Mouse (Mus musculus) forebrain, embryonic 12.5 days (tissue): ENCODE measurements around the gene Rbsn. TPM values are rescaled to one million over a fixed set of nuclear protein-coding genes. Genes with fewer than 3 reads are reported as not detected.

ENCODE experiments used
- ATAC-seq: fragments of 200-750 bp; cut with Nextera tagmentation; 2 replicates; pipeline ENCODE4 v1.8.0; 2017; ENCODE audit warnings: moderate TSS enrichment; ENCODE audit not compliant: low FRiP score
- H3K27ac ChIP-seq: fragments of 300-500 bp; sonication (generic); 2 replicates; pipeline ENCODE4 v1.5.1; 2016; ENCODE audit warnings: mild to moderate bottlenecking
- H3K27me3 ChIP-seq: fragments of 300-500 bp; sonication (generic); 2 replicates; pipeline ENCODE4 v1.6.1; 2016; ENCODE audit warnings: mild to moderate bottlenecking
- H3K36me3 ChIP-seq: fragments of 300-500 bp; sonication (generic); replicated peaks from 2 replicates; pipeline ENCODE4 v1.6.1; 2016; ENCODE audit warnings: mild to moderate bottlenecking
- H3K4me1 ChIP-seq: fragments of 300-500 bp; sonication (generic); 2 replicates; pipeline ENCODE4 v1.6.1; 2016
- H3K4me2 ChIP-seq: fragments of 300-500 bp; sonication (generic); 2 replicates; pipeline ENCODE4 v1.6.1; 2016; ENCODE audit warnings: mild to moderate bottlenecking, moderate library complexity
- H3K4me3 ChIP-seq: fragments of 300-500 bp; sonication (generic); replicated peaks from 2 replicates; pipeline ENCODE4 v1.5.1; 2016; ENCODE audit warnings: mild to moderate bottlenecking
- H3K9ac ChIP-seq: fragments of 300-500 bp; sonication (generic); 2 replicates; pipeline ENCODE4 v1.6.1; 2016; ENCODE audit warnings: mild to moderate bottlenecking
- H3K9me3 ChIP-seq: fragments of 300-500 bp; sonication (generic); 2 replicates; pipeline ENCODE4 v1.6.1; 2016
- WGBS: fragments of 180-500 bp; shearing (Covaris S2); methylation state at CpG from one replicate; pipeline ENCODE4 v1.1.7; 2016; 5-methylcytosine and 5-hydroxymethylcytosine counted together
- polyA plus RNA-seq: library from polyadenylated mRNA; unstranded; fragments of >200 nt; fragmentation: Nextera tagmentation; extraction: Ambion mirVana; gene quantifications from 2 replicates; pipeline ENCODE4 v1.2.1, GENCODE M21; 2016

The Rbsn gene
- polyA plus RNA-seq: 36.1 and 40.5 TPM in 2 replicates

DNA sequence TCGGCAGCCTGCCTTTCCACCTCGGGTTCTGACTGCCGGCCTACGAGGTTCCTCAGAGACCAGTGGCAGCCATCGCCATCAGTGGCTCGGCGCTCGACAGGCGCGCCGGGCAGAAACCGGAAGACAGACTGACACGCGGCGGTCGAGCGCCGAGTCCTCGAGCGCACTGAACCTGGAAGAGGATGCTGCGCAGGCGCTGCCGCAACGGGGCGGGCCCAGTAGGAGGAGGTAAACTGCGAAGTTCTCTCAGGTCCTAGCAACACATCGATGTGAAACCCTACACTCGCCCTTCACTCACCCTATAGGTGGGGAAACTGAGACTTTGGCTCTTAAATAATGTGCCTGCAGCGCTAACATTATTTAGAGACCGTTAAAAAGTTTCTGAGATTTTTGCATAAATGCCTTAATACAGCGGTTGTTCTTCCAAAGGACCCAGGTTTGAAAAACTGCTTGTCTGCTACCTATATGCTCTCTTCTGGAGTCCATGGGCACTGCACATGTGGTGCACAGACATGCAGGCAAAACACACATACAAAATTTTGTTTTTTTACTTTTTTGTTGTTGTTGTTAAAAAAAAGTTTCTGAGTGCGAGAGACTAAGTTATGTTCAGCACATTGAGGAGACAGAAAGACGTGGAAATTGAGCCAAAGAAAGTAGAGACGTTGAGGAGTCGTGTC is at the start of gene Rbsn:
Gene Rbsn, minus strand, starts transcription at position 153 of the 677 bp plus-strand sequence.
- WGBS: 10% methylated on average over 35 of the region's 35 CpGs
- Histone ChIP-seq H3K4me2 (peak within 1 kb of the TSS; percentile 94), H3K4me3 (peak within 1 kb of the TSS; percentile 78), H3K4me1 (peaks cover 12% of the 10 kb centered on the region), H3K9ac (peak within 1 kb of the TSS; percentile 88), H3K36me3 (no peaks in the 10 kb centered on the region), H3K27ac (peak within 1 kb of the TSS; percentile 80), H3K27me3 (peaks cover 20% of the 10 kb centered on the region; the same call in 1 of the 2 replicates), H3K9me3 (no peaks in the 10 kb centered on the region)
- ATAC-seq: peak; percentile 95

DNA sequence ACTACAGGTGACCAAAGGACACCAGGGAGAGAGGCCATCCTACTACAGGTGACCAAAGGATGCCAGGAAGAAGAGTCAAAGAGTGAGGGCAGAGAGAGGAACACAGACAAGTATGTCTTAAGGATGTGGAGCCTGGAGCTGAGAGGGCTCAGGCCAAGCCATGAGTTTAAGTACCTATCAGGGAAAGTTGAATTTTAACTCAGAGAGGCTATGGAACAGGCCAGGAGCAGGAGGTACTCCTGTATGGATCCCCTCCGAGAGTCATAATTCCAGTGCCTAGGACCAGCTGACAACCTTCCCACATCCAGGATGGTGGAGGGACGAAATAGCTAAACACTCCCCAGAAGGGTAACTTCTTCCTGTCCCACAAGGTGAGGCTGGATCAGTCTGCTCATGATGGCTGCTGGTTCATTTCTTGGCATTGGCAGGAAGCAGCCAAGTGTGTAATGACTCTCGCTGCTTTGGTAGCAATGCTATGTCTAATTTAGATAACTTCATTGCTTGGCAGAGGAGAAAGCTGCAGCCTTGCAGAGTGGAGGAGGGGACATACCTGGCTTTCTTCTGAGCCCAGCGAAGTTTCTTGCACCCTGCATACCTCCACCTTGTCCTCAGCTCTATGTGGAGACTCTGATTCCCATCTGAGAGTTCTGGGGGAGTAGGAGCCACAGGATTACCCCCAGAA is 46.6 kb upstream of the Rbsn start:
- Histone ChIP-seq H3K4me3 (no peak overlapping the region), H3K27ac (no peak overlapping the region), H3K36me3 (no peaks in the 10 kb centered on the region), H3K27me3 (no peaks in the 10 kb centered on the region), H3K9ac (no peak overlapping the region), H3K4me1 (no peaks in the 10 kb centered on the region), H3K9me3 (no peaks in the 10 kb centered on the region), H3K4me2 (no peak overlapping the region)
- WGBS: 66% methylated on average over 4 of the region's 4 CpGs
- ATAC-seq: no peak

DNA sequence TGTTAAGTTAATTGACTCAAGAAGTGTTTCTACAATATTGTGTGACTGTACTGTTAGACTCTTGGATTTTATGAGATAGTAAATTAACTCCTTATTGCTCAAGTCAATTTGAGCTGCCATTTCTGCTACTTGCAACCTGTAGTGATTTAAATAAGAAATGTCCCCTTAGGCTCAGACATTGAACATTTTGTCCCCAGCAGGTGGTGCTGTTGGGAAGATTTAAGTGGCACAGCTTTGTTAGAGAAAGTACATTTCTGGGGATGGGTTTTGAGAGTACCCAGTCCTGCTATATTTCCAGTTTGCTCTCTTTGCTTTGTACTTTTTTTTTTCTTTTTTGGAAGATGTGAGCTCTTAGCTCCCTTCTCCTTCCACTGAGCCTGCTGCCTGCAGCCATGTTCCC is 40.6 kb upstream of the Rbsn start:
- H3K9me3 ChIP-seq: no peaks in the 10 kb centered on the region
- H3K36me3 ChIP-seq: no peaks in the 10 kb centered on the region
- H3K4me1 ChIP-seq: no peaks in the 10 kb centered on the region
- H3K4me2 ChIP-seq: no peak overlapping the region
- H3K4me3 ChIP-seq: no peak overlapping the region
- no peak for ATAC-seq
- no peaks in the 10 kb centered on the region for H3K27me3 ChIP-seq
- H3K27ac ChIP-seq: no peak overlapping the region
- H3K9ac ChIP-seq: no peak overlapping the region

- no peaks in the 10 kb centered on the region for H3K9me3 ChIP-seq
- H3K36me3 ChIP-seq: no peaks in the 10 kb centered on the region
- 80% methylated on average over 3 of the region's 3 CpGs for WGBS
- H3K27me3 ChIP-seq: peaks cover 4% of the 10 kb centered on the region; the same call in 1 of the 2 replicates
- H3K27ac ChIP-seq: no peak overlapping the region
- no peak overlapping the region for H3K4me3 ChIP-seq
- no peaks in the 10 kb centered on the region for H3K4me1 ChIP-seq
- no peak for ATAC-seq
- H3K4me2 ChIP-seq: no peak overlapping the region
- no peak overlapping the region for H3K9ac ChIP-seq
Measured at GRCm38 (mm10) chr6:92253253-92253870, 38.6 kb upstream of the Rbsn start.

DNA sequence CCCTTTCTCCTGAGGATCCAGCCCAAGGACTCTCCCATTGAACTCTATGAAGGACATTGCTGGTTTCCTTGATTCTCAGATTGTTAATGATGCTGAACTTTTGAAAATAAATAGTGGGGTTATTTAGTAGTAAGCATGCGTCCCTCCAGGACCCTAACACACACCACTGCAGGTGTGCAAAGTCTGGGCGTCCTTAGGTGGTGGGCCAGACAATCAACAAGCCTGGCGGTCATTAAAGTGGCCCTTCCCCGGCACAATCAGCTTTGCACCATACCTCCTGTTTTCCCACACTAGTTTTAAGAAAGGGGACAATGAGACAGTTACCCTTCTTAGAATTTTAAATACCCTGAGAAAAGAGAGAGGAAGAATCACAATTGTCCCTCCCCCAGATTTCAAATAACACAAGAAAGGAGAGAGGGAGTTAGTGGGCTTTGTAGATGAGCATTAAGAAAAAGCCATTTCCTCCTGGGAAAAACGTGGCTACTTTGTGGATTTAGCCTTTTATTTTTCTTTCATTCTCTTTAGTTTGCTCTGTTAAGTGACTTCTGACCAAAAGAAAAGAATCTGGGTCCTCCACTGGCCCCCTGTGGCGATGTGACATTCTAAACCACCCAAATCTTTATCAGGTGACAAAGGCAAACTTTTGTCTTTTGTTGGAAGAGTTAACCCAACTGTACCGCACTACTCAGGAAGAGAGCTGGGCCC is 32.6 kb upstream of the Rbsn start:
- no peak for ATAC-seq
- peaks cover 14% of the 10 kb centered on the region; the same call in 1 of the 2 replicates for H3K4me1 ChIP-seq

DNA sequence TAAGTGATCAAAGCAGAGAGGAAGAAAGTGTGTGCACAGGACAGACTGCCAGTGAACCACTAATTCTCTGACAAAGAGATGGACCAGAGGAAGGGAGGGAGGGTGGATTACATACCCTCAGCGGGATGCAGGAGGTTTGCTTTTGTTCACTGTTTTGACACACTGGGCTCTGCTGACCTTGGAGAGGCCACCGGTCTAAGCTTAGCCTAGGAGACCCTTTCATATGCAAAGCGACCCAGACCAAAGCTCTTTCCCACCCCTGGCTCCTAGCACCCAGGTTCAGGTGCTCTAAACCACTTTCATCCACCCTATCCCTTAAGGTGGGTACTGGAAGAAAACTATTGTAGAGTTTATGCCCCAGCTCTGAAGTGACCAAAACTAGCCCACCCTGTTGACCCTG is 31.6 kb upstream of the Rbsn start:
- no peak for ATAC-seq
- H3K9ac ChIP-seq: no peak overlapping the region
- H3K9me3 ChIP-seq: no peaks in the 10 kb centered on the region
- peaks cover 14% of the 10 kb centered on the region; the same call in 1 of the 2 replicates for H3K4me1 ChIP-seq
- 1% methylated on average over 3 of the region's 3 CpGs for WGBS
- H3K36me3 ChIP-seq: no peaks in the 10 kb centered on the region
- H3K4me2 ChIP-seq: no peak overlapping the region
- no peak overlapping the region for H3K27ac ChIP-seq
- H3K27me3 ChIP-seq: peaks cover 62% of the 10 kb centered on the region
- no peak overlapping the region for H3K4me3 ChIP-seq

More for the DNA sequence above, 32.6 kb upstream of the Rbsn start:
- Histone ChIP-seq H3K4me2 (no peak overlapping the region), H3K9me3 (no peaks in the 10 kb centered on the region), H3K36me3 (no peaks in the 10 kb centered on the region), H3K4me3 (no peak overlapping the region), H3K9ac (no peak overlapping the region), H3K27ac (no peak overlapping the region), H3K27me3 (peaks cover 58% of the 10 kb centered on the region)
- 3% methylated on average over 7 of the region's 7 CpGs for WGBS

- peaks cover 62% of the 10 kb centered on the region for H3K27me3 ChIP-seq
- under 1% methylated on average over 31 of the region's 31 CpGs for WGBS
- no peaks in the 10 kb centered on the region for H3K9me3 ChIP-seq
- H3K36me3 ChIP-seq: no peaks in the 10 kb centered on the region
- H3K9ac ChIP-seq: peak within 1 kb of the TSS; percentile 48; the same call in 1 of the 2 replicates
- no peak for ATAC-seq
- H3K27ac ChIP-seq: no peak within 1 kb of the TSS
- H3K4me3 ChIP-seq: peak within 1 kb of the TSS; percentile 38
- H3K4me2 ChIP-seq: peak within 1 kb of the TSS; percentile 62
- peaks cover 14% of the 10 kb centered on the region; the same call in 1 of the 2 replicates for H3K4me1 ChIP-seq
Measured at GRCm38 (mm10) chr6:92244591-92244990, 29.9 kb upstream of the Rbsn start, which contains the start of gene Trh. Trh (minus strand) TSS chr6:92244650.

- peak; percentile 86; the same call in 1 of the 2 replicates for ATAC-seq
- H3K9ac ChIP-seq: no peak overlapping the region
- no peak overlapping the region for H3K4me3 ChIP-seq
- no peak overlapping the region for H3K4me2 ChIP-seq
- H3K27me3 ChIP-seq: peaks cover 48% of the 10 kb centered on the region
- H3K27ac ChIP-seq: no peak overlapping the region
- no peaks in the 10 kb centered on the region for H3K36me3 ChIP-seq
- H3K4me1 ChIP-seq: peaks cover 12% of the 10 kb centered on the region; the same call in 1 of the 2 replicates
- H3K9me3 ChIP-seq: no peaks in the 10 kb centered on the region
- 78% methylated on average over 3 of the region's 3 CpGs for WGBS
Measured at GRCm38 (mm10) chr6:92241178-92241906, 26.6 kb upstream of the Rbsn start.

DNA sequence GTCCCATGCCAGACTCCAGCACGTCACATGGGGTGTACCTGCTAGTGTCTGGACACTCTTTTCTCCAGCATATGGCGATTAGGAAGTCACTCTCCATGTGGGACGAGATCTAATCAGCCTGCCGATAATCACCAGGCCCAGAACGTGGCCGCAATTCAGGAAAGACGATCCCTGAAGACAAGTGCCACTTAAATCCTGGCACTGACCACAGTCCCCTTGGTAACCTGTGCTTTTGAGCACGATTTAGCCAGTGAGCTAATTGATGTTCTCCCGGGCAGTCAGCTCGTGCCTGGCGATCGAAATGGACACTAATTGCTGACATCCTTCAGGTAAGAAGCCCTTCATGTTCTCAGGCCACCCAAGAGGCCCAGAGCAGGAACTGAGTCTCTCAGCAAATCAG is 20.3 kb upstream of the Rbsn start:
- H3K4me1 ChIP-seq: no peaks in the 10 kb centered on the region
- WGBS: 58% methylated on average over 12 of the region's 12 CpGs
- no peak overlapping the region for H3K4me2 ChIP-seq
- no peaks in the 10 kb centered on the region for H3K36me3 ChIP-seq
- H3K9ac ChIP-seq: no peak overlapping the region
- no peak overlapping the region for H3K27ac ChIP-seq
- H3K27me3 ChIP-seq: peaks cover 5% of the 10 kb centered on the region; the same call in 1 of the 2 replicates
- ATAC-seq: no peak
- no peaks in the 10 kb centered on the region for H3K9me3 ChIP-seq
- no peak overlapping the region for H3K4me3 ChIP-seq

DNA sequence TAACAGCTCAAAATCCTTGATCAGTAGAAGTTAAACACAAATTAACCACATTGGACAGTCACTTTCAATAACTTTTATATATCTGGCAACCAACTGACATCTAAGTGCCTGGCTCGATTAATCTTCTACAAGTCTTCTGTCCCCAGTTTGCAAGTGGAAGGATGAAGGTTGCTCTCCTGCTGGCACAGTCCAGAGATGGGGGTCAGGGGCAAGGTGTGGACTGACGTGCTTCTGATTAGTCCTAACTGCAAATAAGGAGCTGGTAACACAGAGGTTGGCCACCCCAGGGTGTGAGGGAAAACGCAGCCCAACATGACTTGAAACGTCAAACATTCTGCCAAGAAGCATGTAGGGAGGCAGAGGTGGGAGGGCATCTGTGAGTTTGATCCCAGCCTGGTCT is 17.0 kb upstream of the Rbsn start:
- Histone ChIP-seq H3K9me3 (no peaks in the 10 kb centered on the region), H3K27ac (no peak overlapping the region), H3K4me1 (no peaks in the 10 kb centered on the region), H3K36me3 (no peaks in the 10 kb centered on the region), H3K4me3 (no peak overlapping the region), H3K4me2 (no peak overlapping the region), H3K9ac (no peak overlapping the region), H3K27me3 (no peaks in the 10 kb centered on the region)
- no peak for ATAC-seq
- WGBS: 76% methylated on average over 4 of the region's 4 CpGs

GRCm38 (mm10) chr6:92231356-92231755 is 16.6 kb upstream of the Rbsn start:
- no peaks in the 10 kb centered on the region for H3K4me1 ChIP-seq
- no peaks in the 10 kb centered on the region for H3K9me3 ChIP-seq
- H3K27ac ChIP-seq: no peak overlapping the region
- no peak for ATAC-seq
- H3K4me3 ChIP-seq: no peak overlapping the region
- no peaks in the 10 kb centered on the region for H3K27me3 ChIP-seq
- no peak overlapping the region for H3K9ac ChIP-seq
- no peaks in the 10 kb centered on the region for H3K36me3 ChIP-seq
- no peak overlapping the region for H3K4me2 ChIP-seq
- 77% methylated on average over 1 of the region's 1 CpGs for WGBS
